Mouse (Mus musculus): ENCODE measurements around the gene Pdzd2.
A peak's percentile ranks its signal among the peaks of the same experiment; 100 is the strongest.

The Pdzd2 gene

DNA sequence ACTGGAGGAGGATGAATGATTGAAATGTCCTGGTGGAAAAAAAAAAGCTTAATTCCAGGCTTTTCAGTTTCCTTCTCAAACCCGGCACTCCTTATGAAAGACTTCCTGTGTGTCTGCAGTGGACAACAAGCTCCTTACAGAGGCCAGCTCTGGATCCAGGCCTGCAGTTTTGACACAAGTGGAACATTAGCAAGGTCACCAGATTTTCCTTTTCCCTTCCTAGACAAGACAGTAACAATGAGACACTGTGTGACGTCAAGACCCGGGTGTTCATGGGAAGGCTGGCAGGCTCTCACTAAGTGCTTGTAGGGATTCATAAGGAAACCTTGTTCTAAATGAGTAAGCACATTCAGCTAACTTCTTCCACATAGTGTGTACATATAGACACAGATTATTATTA lies 248.8 kb downstream of the Pdzd2 start:
- DNase-seq (ENCODE audit: extremely low spot score, low spot score): no peak

DNA sequence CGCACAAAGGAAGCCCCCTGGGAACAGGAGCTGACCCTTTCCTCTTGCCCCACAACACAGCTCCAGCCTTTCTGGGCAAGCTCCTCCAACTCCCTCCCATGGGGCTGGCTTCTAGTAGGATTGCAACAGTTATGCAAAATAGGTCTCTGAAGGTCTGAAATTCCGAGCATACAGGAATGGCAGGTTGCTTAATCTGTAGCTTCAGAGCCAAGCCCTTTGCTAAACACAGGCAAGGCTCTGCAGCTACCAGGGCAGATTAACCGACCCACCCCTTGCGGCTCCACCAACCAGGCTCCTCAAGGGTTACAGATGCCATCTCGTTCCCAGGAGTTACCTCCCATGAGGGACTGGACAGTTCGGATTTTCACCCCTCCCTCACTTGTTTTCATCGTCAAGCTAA lies 249.2 kb downstream of the Pdzd2 start:
- no peak for DNase-seq (ENCODE audit: extremely low spot score, low spot score)

DNA sequence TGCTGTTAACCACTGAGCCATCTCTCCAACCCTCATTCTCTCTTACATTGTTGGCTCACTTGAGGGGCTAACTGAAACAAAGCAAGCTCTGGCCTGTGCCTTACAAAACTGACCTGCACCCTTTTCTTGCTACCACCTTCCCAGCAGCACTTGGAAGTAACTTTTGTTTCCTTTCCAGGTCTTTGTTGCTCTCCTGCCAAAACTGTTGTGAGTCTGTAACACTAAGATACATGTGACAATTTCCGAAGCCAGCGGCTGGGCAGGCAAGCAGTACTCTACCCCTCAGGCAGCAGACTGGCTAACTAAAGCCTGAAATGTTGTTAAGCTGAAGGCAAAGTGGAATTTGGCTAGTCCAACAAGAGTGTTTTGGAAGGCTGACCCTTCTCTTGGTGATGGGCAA lies 251.4 kb downstream of the Pdzd2 start:
- no peak for DNase-seq (ENCODE audit: extremely low spot score, low spot score)

DNA sequence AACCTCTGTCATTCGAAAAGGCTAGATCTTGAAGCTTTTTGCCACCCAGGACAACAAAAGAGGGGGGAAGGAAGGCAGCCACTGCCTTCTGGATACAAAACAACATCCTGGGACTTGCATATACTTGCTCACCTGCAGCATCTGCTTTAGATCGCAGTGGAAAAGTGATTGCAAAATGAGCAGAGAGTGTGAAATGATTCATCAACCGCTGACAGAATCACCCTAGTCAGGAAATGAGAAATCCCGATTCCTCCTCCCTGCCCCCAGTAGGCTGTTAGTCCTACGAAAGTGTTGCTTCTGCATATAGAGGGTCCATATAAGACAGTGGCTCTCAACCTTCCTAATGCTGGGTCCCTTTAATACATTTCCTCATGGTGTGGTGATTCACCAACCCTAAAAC lies 258.5 kb downstream of the Pdzd2 start:
- no peak for DNase-seq (ENCODE audit: extremely low spot score, low spot score)

DNA sequence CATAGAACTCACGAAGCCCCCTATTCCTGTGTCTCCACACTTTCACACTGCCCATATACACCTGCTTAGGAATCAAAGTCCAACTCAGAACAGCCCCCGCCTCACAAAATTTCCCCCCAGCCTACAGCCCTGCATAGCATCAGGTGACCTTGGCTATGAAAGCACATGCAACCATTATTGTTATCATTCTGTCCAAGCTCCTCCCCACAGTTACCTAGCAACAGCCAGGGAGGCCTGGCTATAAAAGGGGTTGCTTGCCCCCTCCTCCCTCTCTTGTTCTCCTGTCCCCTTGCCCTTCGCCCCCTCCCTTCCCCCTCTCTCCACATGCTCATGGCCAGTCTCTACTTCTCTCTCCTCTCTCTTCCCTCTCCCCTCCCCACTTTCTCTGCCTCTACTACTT lies 259.4 kb downstream of the Pdzd2 start:
- peak; percentile 28 for DNase-seq (ENCODE audit: extremely low spot score, low spot score)

DNA sequence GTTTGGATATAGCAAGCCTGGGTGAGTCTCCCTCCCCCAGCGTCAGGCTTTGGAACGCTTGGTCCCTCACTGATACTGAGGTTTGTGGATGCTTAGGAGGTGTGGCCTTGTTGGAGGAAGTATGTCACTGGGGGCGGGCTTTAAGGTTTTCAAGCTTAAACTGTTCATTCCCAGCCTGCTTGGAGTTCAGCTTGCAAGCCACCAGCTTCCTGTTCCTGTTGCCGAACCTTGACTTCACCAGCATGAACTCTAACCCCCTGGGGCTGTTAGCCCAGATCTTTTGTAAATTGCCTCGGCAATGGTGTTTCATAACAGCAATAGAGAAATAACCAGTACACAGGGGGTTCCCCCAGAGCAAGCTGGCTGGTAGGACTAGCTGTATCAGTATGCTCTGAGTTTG lies 260.4 kb downstream of the Pdzd2 start:
- DNase-seq (ENCODE audit: extremely low spot score, low spot score): no peak

DNA sequence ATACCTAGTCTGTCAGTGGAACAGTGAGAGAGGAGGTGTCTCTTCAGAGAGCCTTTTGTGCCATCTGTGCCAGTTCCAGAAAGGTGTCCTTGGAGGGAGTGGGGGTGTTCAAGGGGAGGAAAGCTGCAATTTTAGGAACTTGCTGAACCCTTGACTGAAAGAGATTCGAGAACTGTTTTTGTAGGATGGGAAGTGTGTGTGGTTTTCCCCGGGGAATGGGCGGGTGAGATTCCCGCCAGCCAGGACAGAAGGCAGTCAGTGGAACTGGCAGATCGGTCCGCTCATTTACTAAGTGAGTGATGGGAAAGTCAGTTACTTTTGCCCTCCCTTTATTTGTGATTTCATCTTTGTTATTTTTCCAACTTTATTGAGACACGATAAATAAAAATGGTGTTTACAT lies 266.1 kb downstream of the Pdzd2 start:
- no peak for DNase-seq (ENCODE audit: extremely low spot score, low spot score)

DNA sequence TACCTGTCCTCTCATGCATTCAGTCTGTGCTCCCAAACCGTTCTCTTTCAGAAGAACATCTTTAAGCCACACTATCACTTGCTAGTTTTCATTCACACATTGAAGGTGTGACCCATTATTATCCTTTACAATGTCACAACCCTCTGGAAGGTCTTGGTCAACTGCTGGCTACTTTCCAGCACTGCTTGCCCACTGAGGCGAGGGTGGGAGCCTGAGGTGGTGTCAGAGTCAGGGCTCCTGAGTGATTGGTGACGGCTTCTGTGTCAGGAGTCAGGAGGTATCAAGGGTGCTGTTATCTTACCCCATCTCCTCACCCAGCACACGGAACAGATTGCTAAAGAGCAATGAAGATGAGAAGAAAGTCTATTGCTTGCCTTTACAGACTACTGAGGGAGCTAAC lies 267.1 kb downstream of the Pdzd2 start:
- no peak for DNase-seq (ENCODE audit: extremely low spot score, low spot score)

DNA sequence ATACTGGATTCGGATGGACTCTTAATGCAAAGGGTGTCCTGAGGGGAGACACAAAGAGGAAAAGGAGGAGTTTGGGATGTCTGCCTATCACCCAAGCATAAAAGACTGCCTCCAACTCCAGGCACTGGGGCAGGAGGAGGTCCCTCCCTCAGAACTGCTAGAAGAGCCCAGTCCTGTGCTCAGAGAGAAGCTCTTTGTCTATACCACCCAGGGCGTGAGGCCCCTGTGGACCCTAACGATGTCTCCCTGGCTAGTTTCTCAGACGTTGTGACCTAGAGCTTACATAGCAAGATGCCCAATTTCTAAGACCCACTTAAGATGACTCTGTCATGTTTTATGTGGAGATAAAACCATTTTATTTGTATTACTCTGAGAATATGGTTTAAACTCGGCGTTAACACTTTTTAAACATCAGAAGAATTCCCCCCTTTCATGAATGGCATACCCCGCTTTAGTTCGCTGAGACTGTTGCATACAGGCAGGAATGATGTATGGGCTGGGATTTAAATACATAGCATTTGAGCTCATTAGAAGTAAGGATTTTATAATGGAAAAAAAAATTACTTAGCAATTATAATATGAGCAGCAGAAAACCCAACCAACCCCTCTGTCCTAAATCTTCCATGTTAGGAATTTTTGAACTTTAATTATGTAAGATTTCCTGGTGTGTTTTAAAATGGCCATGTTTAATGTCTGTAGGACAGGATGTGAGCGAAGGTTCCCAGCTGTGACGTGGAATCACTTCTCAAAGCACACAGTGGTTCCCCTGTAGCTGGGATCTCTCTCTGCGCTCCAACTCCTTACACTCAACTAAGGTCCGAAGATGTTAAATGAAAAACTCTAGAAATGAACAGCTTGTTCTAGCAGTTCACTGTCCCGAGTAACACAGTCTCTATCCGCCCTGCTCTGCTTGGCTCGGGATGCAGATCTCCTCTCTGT lies 268.6 kb downstream of the Pdzd2 start:
- no peak for DNase-seq (ENCODE audit: extremely low spot score, low spot score)

DNA sequence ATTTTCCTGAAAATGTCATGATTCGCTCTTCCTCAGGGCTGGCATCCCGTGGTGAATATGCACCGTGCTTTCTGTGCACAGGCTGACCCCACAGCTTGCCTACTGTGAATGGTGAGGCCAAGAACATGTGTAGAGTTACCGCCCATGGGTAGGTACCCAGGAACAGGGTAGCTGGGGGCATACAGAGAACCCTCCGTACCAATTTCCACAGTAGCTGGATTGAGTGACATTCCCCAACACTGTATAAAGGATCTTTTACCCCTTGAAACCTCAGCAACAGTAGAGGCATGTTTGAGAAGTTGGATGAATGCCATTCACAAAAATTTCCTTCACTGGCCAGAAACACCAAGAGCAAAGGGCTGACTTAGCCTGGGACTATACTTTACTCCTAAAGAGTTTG lies 271.1 kb downstream of the Pdzd2 start:
- no peak for DNase-seq (ENCODE audit: extremely low spot score, low spot score)

DNA sequence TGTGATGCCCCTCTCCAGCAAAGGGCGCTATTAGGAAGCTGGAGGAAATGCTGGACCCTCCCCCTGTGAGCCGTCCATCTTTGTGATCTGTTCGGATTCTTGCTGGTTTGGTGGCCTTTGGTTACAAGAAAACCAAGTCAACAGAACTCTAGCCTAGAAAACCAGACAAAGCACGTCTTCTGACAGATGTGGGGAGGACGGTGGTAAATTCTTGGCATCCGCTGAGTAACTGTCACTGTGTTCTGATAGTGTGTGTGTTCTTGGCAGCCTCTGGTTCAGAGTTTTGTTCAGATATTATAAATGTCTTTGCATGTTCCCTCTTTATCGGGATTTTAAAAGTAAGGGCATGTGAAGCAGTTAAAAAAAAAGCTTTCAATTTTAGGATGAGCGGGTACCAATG lies 274.0 kb downstream of the Pdzd2 start:
- DNase-seq (ENCODE audit: extremely low spot score, low spot score): no peak

DNA sequence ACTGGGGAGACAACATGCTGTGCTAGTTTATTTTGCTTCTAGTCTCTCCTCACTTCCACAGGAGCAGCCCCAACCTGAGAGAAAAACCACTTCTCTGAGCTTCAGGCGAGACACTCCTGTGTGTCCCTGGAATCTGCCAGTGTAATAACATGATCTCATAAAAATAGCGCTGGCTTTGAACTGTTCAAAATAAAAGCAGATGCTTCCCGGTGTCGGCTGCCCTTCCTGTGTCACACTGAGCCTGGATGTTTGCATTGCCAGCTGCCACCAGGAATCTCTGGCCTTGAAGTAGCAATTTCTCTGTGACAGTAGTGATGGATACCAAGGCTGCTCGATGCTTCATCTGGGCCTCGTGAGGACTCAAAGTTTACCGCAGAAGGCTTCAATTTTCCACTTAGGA lies 282.9 kb downstream of the Pdzd2 start:
- DNase-seq (ENCODE audit: extremely low spot score, low spot score): no peak

DNA sequence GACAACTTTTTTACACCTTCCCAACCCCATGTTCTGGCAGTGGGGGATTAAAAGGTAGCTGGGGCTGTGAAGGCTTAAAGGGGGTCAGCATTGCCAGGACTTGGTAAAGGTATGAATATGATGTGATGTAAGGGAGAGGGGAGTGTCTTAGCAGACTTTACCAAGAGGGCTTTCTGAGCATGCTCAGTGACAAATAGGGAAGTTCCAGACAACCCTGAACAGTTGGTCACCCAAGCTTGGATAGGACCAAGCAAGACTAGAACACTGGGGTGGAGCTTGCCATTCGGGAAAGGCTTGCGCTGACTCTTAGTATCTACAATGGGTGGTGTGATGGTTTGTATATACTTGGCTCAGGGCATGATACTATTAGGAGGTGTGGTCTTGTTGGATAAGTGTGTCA lies 286.4 kb downstream of the Pdzd2 start:
- no peak for DNase-seq (ENCODE audit: extremely low spot score, low spot score)

DNA sequence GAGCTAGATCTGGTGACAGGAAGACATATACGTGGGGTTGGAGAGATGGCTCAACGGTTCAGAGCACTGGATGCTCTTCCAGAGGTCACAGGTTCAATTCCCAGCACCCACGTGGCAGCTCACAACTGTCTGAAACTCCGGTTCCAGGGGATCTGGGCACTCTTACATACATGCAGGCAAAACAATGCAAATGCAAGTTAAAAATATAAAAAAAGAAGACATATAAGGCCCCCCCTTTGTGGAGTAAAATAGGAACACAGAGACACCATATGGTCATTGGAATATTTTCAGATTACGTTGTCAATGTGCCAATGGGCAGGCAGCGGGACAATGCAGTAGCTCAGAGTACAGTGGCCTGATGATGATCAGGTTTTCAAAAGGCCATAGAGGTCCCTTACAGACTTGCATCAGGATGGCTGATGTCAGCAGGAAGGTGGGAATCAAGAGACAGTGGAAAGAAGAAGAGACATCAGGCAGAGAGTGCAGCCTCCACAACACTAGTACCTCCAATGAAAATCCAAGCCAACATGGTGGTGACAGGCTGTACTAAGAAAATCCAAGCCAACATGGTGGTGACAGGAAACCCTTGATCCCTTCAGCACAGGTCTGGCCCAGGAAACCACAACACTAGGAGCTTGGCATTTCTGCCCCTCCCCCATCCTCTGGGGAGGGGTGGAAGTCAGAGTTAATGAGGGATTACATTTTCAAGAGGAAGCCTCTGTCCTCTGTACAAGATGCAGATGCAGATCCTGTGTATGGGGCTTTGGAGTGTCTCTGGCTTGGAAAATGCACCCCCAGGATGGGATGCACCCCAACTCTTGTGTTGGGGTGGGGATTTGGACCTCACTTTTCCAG lies 287.4 kb downstream of the Pdzd2 start:
- no peak for DNase-seq (ENCODE audit: extremely low spot score, low spot score)

DNA sequence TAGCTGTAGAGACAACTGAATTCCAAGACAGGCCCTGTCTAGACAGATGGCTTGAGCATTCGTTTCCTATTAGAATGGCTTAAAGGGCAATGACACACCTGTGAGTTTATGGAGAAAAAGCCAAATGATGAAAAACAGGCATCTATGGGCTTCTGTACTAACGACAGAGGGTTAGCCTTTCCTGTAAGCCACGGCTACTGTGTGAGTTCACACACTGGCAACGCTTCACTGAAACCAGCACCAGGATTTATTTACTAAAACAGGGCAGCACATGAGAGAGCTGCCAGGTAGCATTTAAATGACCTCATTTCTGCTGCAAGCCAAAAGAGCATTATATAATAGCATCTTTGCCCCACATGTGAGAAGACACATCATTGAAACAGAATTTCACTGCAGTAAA lies 288.3 kb downstream of the Pdzd2 start:
- DNase-seq (ENCODE audit: extremely low spot score, low spot score): no peak

DNA sequence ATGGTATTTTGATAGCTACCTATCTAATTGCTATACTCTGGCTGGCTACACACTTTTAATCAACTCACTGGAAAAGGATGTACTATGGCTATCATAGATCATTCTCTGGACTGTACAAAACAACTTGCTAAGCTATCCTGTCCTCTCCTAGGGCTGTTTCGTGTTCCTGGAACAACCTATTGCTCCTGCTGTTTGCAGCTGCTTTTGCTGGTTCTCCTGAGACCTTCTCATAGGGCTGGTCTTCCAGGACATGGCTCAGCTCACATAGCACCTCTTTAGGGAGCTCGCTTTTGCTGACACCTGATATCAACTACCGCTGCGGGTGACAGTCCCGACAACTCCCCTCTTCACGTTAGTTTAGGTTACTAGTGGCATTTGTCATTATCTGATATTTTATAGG lies 288.9 kb downstream of the Pdzd2 start:
- DNase-seq (ENCODE audit: extremely low spot score, low spot score): no peak

DNA sequence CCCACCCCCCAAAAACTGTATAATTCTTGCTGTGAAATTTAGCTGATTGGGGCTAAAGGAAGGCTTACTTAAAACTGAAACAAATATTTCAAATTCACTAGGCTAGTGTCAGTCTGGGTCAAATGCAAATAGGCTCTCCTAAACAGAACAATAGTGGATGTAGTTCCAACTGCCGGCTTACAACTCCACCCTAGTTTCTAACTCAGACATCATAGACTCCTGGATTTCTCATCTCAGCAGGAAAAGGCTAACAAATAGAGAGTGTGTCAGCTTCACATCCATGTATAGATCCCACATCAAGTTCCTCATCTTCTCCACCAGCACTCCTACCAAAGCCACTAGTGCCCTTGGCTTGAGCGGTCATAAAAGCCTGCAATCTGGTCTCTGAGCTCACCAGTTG lies 290.4 kb downstream of the Pdzd2 start:
- DNase-seq (ENCODE audit: extremely low spot score, low spot score): no peak

DNA sequence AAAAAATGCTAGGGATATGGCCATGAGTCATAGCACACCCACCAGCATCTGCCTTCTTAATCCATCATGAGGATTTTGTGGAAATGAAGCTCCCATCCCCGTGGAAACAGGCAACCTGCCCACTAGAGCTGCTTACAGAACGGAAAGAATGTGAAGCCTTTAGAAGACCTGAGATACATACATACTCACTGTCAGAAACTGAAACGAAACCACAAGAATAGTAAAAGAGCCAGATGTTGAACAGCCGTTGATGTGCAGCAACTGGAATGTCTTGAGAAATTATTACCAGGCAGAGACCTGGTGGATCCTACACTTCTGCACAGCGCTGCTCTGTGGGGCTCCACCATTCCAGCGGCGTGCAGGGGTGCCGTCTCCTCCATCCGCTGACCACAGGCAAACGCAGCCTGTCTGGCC lies 292.7 kb downstream of the Pdzd2 start:
- no peak for DNase-seq (ENCODE audit: extremely low spot score, low spot score)

DNA sequence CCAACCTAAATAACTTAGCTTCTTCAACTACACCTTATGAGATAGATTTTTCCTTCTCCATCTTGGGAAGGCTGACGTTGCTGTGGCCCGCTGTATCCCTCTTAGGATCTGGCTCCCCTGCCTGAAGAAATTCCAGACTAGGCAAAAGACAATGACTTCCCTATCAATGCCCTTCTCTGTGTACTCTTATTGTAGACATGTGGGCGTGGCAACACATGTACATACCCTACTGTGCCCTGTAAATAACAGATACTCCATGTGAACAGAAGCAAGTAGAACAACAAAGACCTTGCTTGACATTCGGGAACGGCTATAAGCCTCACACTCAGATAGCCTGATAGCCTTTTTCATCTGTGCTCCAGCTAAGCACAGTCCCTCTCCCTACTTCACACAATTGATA lies 295.2 kb downstream of the Pdzd2 start:
- no peak for DNase-seq (ENCODE audit: extremely low spot score, low spot score)

DNA sequence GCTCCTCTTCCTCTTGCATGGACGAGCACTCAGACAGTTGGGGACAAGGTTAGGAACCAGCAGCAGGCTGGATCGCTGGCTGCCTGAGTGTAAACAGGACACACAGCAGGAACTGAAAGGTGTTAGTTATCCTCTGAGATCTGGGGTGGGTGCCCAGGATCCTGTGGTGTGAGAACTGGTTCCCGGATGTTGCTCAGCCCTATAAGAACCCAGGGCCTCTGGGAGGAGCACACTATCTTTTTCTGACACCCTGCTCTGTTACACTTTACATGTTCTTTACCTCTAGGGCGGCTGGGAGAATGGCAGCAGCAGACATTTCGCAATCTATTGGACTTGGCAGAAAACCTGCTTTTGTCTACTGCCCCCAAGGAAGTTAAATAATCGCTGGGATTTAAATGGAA lies 300.4 kb downstream of the Pdzd2 start:
- DNase-seq (ENCODE audit: extremely low spot score, low spot score): no peak

DNA sequence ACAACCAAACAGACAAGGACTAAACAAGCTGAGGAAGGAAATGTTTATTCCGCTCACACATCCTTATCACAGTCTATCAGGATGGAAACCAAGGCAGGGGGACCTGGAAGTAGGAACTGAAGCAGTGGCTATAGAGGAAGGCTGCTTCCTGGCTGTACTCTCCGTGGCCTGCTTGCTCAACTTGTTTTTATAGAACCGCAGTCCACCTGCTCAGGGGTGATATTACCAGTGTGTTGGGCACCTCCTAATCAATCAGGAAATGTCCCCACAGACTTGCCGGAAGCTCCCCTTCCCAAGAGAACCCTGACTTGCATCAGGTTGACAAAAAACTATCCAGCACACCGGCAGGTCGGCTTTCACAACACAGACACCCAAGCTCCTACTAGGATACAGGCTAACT lies 301.0 kb downstream of the Pdzd2 start:
- no peak for DNase-seq (ENCODE audit: extremely low spot score, low spot score)

DNA sequence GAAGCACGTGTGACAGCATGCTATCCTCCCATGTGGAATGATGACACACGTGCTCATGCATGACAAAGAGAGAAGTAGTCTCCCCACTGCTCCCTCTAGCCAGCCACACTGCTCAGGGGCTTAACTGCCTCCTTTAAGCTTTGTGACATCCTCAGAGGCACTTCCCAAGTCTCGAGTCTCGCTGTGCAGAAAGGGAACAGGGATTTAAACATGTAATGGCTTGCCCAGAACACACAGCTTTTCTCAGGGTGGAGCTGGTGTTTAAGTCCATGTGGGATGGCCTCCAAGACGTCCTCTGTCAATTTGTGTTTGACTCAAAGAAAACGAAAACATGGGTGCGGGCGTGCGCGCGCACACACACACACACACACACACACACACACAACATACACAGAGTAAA lies 301.6 kb downstream of the Pdzd2 start:
- DNase-seq (ENCODE audit: extremely low spot score, low spot score): no peak

DNA sequence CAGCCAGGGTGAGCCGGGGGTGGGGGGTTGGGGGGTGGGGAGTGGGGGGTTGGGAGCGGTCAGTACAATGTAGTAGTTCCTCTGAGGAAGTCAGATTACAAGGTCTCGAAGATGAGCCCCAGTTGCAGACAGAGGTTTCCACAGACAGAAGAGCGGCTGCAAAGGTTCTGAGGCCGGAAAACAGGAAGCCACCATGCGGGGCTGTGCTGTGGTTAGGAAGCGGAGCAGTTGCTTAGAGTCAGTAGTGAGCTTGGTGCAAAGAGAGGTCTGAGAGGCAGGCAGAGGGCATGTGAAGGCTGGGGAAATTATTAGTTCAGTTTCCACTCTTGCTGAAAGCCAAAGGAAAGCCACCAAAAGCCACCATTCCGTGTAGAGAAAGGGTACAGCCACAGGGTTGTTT lies 303.8 kb downstream of the Pdzd2 start:
- DNase-seq (ENCODE audit: extremely low spot score, low spot score): no peak

Measured in neural tube, embryonic 10.5 days (tissue).